Mouse (Mus musculus): Measurements from ENCODE around the gene Lhx4. TPM values are rescaled to one million over a fixed set of nuclear protein-coding genes. Genes with fewer than 3 reads are reported as not detected.

Lhx4 gene
- total and polyA plus RNA-seq, 2 experiments, result not detected

- no peak overlapping the region for H3K9ac ChIP-seq (ENCODE audit: low read depth, low read length)
- H3K27ac ChIP-seq (replicated peaks; ENCODE audit: insufficient read depth, low read depth, low read length), result no peak overlapping the region
- H3K4me1 ChIP-seq (ENCODE audit: control insufficient read depth, insufficient read depth, low read length), result no peaks in the 10 kb centered on the region
- TF ChIP-seq POLR2A (IDR thresholded peaks at IDR 0.05; ENCODE audit: extremely low read depth, insufficient read depth, low read length) (no peak), CTCF (IDR thresholded peaks at IDR 0.05; ENCODE audit: low read depth, low read length) (no peak)
- no peak overlapping the region for H3K4me3 ChIP-seq (ENCODE audit: insufficient read depth, low read depth, low read length)
- no peaks in the 10 kb centered on the region for H3K27me3 ChIP-seq (ENCODE audit: control insufficient read depth, insufficient read depth, low read length)
- DNase-seq (ENCODE audit: extremely low read depth, low read depth, low spot score), result no peak
- no peaks in the 10 kb centered on the region for H3K79me2 ChIP-seq (ENCODE audit: control insufficient read depth, insufficient read depth, low read length)
- WGBS, result 89% methylated on average over 11 of the region's 11 CpGs
- H3K36me3 ChIP-seq (ENCODE audit: control insufficient read depth, insufficient read depth, low read length), result peaks cover 2% of the 10 kb centered on the region; the same call in 1 of the 2 replicates
These were observed 58.5 kb downstream of the Lhx4 start for GRCm38 (mm10) chr1:155693026-155693425.

- Histone ChIP-seq H3K4me3 (ENCODE audit: insufficient read depth, low read depth, low read length) (no peak overlapping the region), H3K4me1 (ENCODE audit: control insufficient read depth, insufficient read depth, low read length) (no peaks in the 10 kb centered on the region), H3K9ac (ENCODE audit: low read depth, low read length) (no peak overlapping the region), H3K27ac (replicated peaks; ENCODE audit: insufficient read depth, low read depth, low read length) (no peak overlapping the region), H3K79me2 (ENCODE audit: control insufficient read depth, insufficient read depth, low read length) (no peaks in the 10 kb centered on the region), H3K27me3 (ENCODE audit: control insufficient read depth, insufficient read depth, low read length) (no peaks in the 10 kb centered on the region), H3K36me3 (ENCODE audit: control insufficient read depth, insufficient read depth, low read length) (peaks cover 2% of the 10 kb centered on the region; the same call in 1 of the 2 replicates)
- DNase-seq (ENCODE audit: extremely low read depth, low read depth, low spot score), result no peak
- 97% methylated on average over 6 of the region's 6 CpGs for WGBS
- TF ChIP-seq POLR2A (IDR thresholded peaks at IDR 0.05; ENCODE audit: extremely low read depth, insufficient read depth, low read length) (no peak), CTCF (IDR thresholded peaks at IDR 0.05; ENCODE audit: low read depth, low read length) (no peak)
These were observed 59.3 kb downstream of the Lhx4 start for GRCm38 (mm10) chr1:155692230-155692629.

GRCm38 (mm10) chr1:155689558-155689957 is 61.9 kb downstream of the Lhx4 start:
- H3K4me1 ChIP-seq (ENCODE audit: control insufficient read depth, insufficient read depth, low read length), result no peaks in the 10 kb centered on the region
- H3K36me3 ChIP-seq (ENCODE audit: control insufficient read depth, insufficient read depth, low read length), result peaks cover 2% of the 10 kb centered on the region; the same call in 1 of the 2 replicates
- 98% methylated on average over 5 of the region's 5 CpGs for whole genome bisulfite sequencing
- TF ChIP-seq POLR2A (IDR thresholded peaks at IDR 0.05; ENCODE audit: extremely low read depth, insufficient read depth, low read length), result no peak
- TF ChIP-seq CTCF (IDR thresholded peaks at IDR 0.05; ENCODE audit: low read depth, low read length), result no peak
- H3K4me3 ChIP-seq (ENCODE audit: insufficient read depth, low read depth, low read length), result no peak overlapping the region
- no peak for DNase-seq (ENCODE audit: extremely low read depth, low read depth, low spot score)
- H3K27ac ChIP-seq (replicated peaks; ENCODE audit: insufficient read depth, low read depth, low read length), result no peak overlapping the region
- no peaks in the 10 kb centered on the region for H3K27me3 ChIP-seq (ENCODE audit: control insufficient read depth, insufficient read depth, low read length)
- H3K79me2 ChIP-seq (ENCODE audit: control insufficient read depth, insufficient read depth, low read length), result no peaks in the 10 kb centered on the region
- no peak overlapping the region for H3K9ac ChIP-seq (ENCODE audit: low read depth, low read length)

- H3K4me1 ChIP-seq (ENCODE audit: control insufficient read depth, insufficient read depth, low read length), result no peaks in the 10 kb centered on the region
- H3K27me3 ChIP-seq (ENCODE audit: control insufficient read depth, insufficient read depth, low read length), result no peaks in the 10 kb centered on the region
- no peak for TF ChIP-seq POLR2A (IDR thresholded peaks at IDR 0.05; ENCODE audit: extremely low read depth, insufficient read depth, low read length)
- TF ChIP-seq CTCF (IDR thresholded peaks at IDR 0.05; ENCODE audit: low read depth, low read length), result no peak
- H3K36me3 ChIP-seq (ENCODE audit: control insufficient read depth, insufficient read depth, low read length), result peaks cover 2% of the 10 kb centered on the region; the same call in 1 of the 2 replicates
- H3K4me3 ChIP-seq (ENCODE audit: insufficient read depth, low read depth, low read length), result no peak overlapping the region
- no peak overlapping the region for H3K27ac ChIP-seq (replicated peaks; ENCODE audit: insufficient read depth, low read depth, low read length)
- no peak overlapping the region for H3K9ac ChIP-seq (ENCODE audit: low read depth, low read length)
- DNase-seq (ENCODE audit: extremely low read depth, low read depth, low spot score), result no peak
- H3K79me2 ChIP-seq (ENCODE audit: control insufficient read depth, insufficient read depth, low read length), result no peaks in the 10 kb centered on the region
- 92% methylated on average over 4 of the region's 4 CpGs for WGBS
These were observed 62.3 kb downstream of the Lhx4 start for GRCm38 (mm10) chr1:155689141-155689540.

GRCm38 (mm10) chr1:155686816-155687215 is 64.7 kb downstream of the Lhx4 start:
- no peak overlapping the region for H3K4me3 ChIP-seq (ENCODE audit: insufficient read depth, low read depth, low read length)
- no peaks in the 10 kb centered on the region for H3K4me1 ChIP-seq (ENCODE audit: control insufficient read depth, insufficient read depth, low read length)
- H3K79me2 ChIP-seq (ENCODE audit: control insufficient read depth, insufficient read depth, low read length), result no peaks in the 10 kb centered on the region
- H3K9ac ChIP-seq (ENCODE audit: low read depth, low read length), result no peak overlapping the region
- WGBS, result 90% methylated on average over 15 of the region's 15 CpGs
- no peak overlapping the region for H3K27ac ChIP-seq (replicated peaks; ENCODE audit: insufficient read depth, low read depth, low read length)
- peaks cover 2% of the 10 kb centered on the region; the same call in 1 of the 2 replicates for H3K36me3 ChIP-seq (ENCODE audit: control insufficient read depth, insufficient read depth, low read length)
- no peaks in the 10 kb centered on the region for H3K27me3 ChIP-seq (ENCODE audit: control insufficient read depth, insufficient read depth, low read length)
- no peak for DNase-seq (ENCODE audit: extremely low read depth, low read depth, low spot score)
- TF ChIP-seq CTCF (IDR thresholded peaks at IDR 0.05; ENCODE audit: low read depth, low read length) (no peak), POLR2A (IDR thresholded peaks at IDR 0.05; ENCODE audit: extremely low read depth, insufficient read depth, low read length) (no peak)

- DNase-seq (ENCODE audit: extremely low read depth, low read depth, low spot score), result no peak
- TF ChIP-seq CTCF (IDR thresholded peaks at IDR 0.05; ENCODE audit: low read depth, low read length) (no peak), POLR2A (IDR thresholded peaks at IDR 0.05; ENCODE audit: extremely low read depth, insufficient read depth, low read length) (no peak)
- Histone ChIP-seq H3K27me3 (ENCODE audit: control insufficient read depth, insufficient read depth, low read length) (no peaks in the 10 kb centered on the region), H3K36me3 (ENCODE audit: control insufficient read depth, insufficient read depth, low read length) (no peaks in the 10 kb centered on the region), H3K9ac (ENCODE audit: low read depth, low read length) (no peak overlapping the region), H3K4me1 (ENCODE audit: control insufficient read depth, insufficient read depth, low read length) (no peaks in the 10 kb centered on the region), H3K79me2 (ENCODE audit: control insufficient read depth, insufficient read depth, low read length) (no peaks in the 10 kb centered on the region), H3K4me3 (ENCODE audit: insufficient read depth, low read depth, low read length) (no peak overlapping the region), H3K27ac (replicated peaks; ENCODE audit: insufficient read depth, low read depth, low read length) (no peak overlapping the region)
- WGBS, result 89% methylated on average over 10 of the region's 10 CpGs
These were observed 70.2 kb downstream of the Lhx4 start for GRCm38 (mm10) chr1:155681116-155681799.

Measured in liver, adult 2 months (tissue).